In the genomic region with DNA sequence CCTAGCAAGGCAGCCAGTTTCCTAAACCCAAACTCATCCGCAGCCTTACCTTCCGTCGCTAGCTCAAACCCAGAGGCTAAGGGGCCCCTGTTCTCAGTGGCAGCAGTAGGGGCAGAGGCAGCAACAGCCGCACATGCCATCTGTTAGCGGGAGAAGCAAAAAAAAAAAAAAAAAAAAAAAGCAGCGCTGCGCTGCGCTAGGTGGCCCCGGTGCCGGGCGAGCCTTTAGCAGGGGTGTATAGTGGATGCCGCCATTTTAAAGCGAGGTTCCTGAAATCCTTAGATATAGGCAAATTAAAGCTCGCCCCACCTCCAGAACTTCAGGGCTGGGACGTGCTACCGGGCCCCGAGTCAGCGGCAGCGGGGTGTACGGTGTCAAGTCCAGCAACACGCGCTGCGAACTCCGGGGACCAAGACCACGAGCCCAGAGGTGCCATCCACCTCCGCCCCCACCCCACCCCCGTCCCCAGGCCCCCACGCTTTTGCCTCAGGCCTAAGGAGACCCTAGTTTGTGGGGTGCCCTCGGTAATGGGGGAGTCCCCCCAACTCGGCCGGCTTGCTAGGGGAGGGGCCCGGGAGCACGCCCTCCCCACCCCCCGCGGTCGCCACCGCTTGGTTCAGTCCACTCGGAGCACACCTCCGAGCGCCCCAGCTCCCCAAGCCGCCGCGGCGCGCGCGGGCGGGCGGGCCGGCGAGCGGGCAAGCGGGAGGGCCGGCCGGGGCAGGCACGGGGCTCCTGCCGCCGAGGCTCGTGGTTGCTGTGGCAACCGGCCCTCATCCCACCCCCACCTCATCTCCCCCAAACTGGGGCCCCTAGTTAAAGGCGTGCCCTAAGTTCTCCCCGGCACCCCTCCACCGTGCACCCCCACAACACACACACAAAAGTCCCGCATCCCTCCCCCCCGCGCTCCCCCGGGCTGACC, we compare ENCODE assay signal across 8 mouse cellular contexts. TPM values are rescaled to one million over a fixed set of nuclear protein-coding genes. Genes with fewer than 3 reads are reported as not detected.
DNase-seq lines count a peak whose midpoint lies in the region; ATAC-seq and TF ChIP-seq lines count a peak whose summit lies in the region.

No protein-coding gene starts in this region.

- no peaks in the 10 kb centered on the region for H3K4me1 ChIP-seq in intestine, postnatal 0 days (replicated peaks; ENCODE audit: control insufficient read depth, insufficient read depth, low read length)
- H3K4me1 ChIP-seq in lung, embryonic 15.5 days, result no peaks in the 10 kb centered on the region

- H3K9me3 ChIP-seq in intestine, postnatal 0 days (ENCODE audit: control insufficient read depth), result no peaks in the 10 kb centered on the region
- H3K9me3 ChIP-seq in lung, embryonic 15.5 days, result no peaks in the 10 kb centered on the region

- peak overlapping the region; percentile 72 for H3K4me2 ChIP-seq in intestine, postnatal 0 days (replicated peaks; ENCODE audit: low read depth)
- H3K4me2 ChIP-seq in lung, embryonic 15.5 days, result peak overlapping the region; percentile 65

- peak overlapping the region; percentile 60 for H3K27ac ChIP-seq in intestine, postnatal 0 days (ENCODE audit: low read depth, low read length)
- H3K27ac ChIP-seq in lung, embryonic 15.5 days, result peak overlapping the region; percentile 91

- 24% methylated on average over 53 of the region's 67 CpGs for WGBS in intestine, postnatal 0 days
- 16% methylated on average over 37 of the region's 67 CpGs for WGBS in lung, embryonic 15.5 days

- H3K4me3 ChIP-seq in intestine, postnatal 0 days (ENCODE audit: low read depth, low read length), result peak overlapping the region; percentile 59
- peak overlapping the region; percentile 59 for H3K4me3 ChIP-seq in lung, embryonic 15.5 days

- H3K27me3 ChIP-seq in intestine, postnatal 0 days (replicated peaks; ENCODE audit: control insufficient read depth, insufficient read depth, low read length), result no peaks in the 10 kb centered on the region
- no peaks in the 10 kb centered on the region for H3K27me3 ChIP-seq in lung, embryonic 15.5 days

- H3K9ac ChIP-seq in intestine, postnatal 0 days (ENCODE audit: low read depth, low read length), result peak overlapping the region; percentile 50
- H3K9ac ChIP-seq in lung, embryonic 15.5 days, result peak overlapping the region; percentile 54

- no peak for TF ChIP-seq CTCF in intestine, postnatal 0 days (IDR thresholded peaks at IDR 0.05; ENCODE audit: low read depth)

- ATAC-seq in intestine, postnatal 0 days, result peak; percentile 88
- peak; percentile 84 for ATAC-seq in lung, embryonic 15.5 days (ENCODE audit: borderline replicate concordance, extremely low read depth, low FRiP score, low TSS enrichment)
- peak; percentile 89 for ATAC-seq in neutrophil, adult 5-6 weeks (ENCODE audit: extremely low read depth, insufficient number of reproducible peaks, low FRiP score, poor library complexity, severe bottlenecking)

- DNase-seq in gastrocnemius, adult 18-20 months (ENCODE audit: low spot score), result peak; percentile 1
- no peak for DNase-seq in gastrocnemius, adult 8-10 months (ENCODE audit: low spot score in 2 of 2)
- peak; percentile 8 for DNase-seq in cerebellum, adult 8-10 months
- peak; percentile 27 for DNase-seq in gastrocnemius, postnatal 10 days
- DNase-seq in urinary bladder, adult 18-20 months (ENCODE audit: low spot score in 2 of 2), result peak; percentile 14 to 45

- no peaks in the 10 kb centered on the region for H3K36me3 ChIP-seq in intestine, postnatal 0 days (ENCODE audit: control insufficient read depth, insufficient read depth)
- no peaks in the 10 kb centered on the region for H3K36me3 ChIP-seq in lung, embryonic 15.5 days

RNA-seq across cellular contexts. Expression of a gene that starts 1.4 kb away (rescaled TPM):
- under 1 TPM; 0.09 to 0.27 TPM for total RNA-seq in gastrocnemius, adult 18-20 months (2021)
- total RNA-seq in gastrocnemius, adult 8-10 months (2022), result under 1 TPM; 0.10 to 0.27 (median 0.18) TPM
- 1 to 10 TPM; 4.2 to 5.3 TPM for total RNA-seq in gastrocnemius, postnatal 10 days (2021)
- polyA plus RNA-seq in intestine, postnatal 0 days (2015; fragmentation: Nextera tagmentation; extraction: Ambion mirVana), result 3.0 TPM in 2 replicates
- 17.8 and 18.8 TPM in 2 replicates for polyA plus RNA-seq in lung, embryonic 15.5 days (2015; fragmentation: Nextera tagmentation; extraction: Ambion mirVana)
- 14.7 and 15.3 TPM in 2 replicates for total RNA-seq in neutrophil, adult 5-6 weeks (2017)

Comparison
In these comparisons a context has a peak if more than half of its experiments do, and no peak if none do; other contexts are left out.
1. DNase-seq: peak in gastrocnemius, adult 18-20 months (single experiment), cerebellum, adult 8-10 months (single experiment), gastrocnemius, postnatal 10 days (single experiment) and urinary bladder, adult 18-20 months (2 of 2); none in gastrocnemius, adult 8-10 months (0 of 2).
2. RNA of a gene that starts 1.4 kb away (total RNA-seq): 14.7 to 15.3 TPM in neutrophil, adult 5-6 weeks and 4.2 to 5.3 TPM in gastrocnemius, postnatal 10 days; 0.09 to 0.27 TPM in gastrocnemius, adult 18-20 months and 0.10 to 0.27 TPM in gastrocnemius, adult 8-10 months; every median in the first group is over 4 times any median in the second.
3. Peak in every context shown above with its lines, with median percentiles within 50 percentile points of each other: ATAC-seq.